Mouse (Mus musculus): ENCODE data around the gene Zfpm1. TPM values are rescaled to one million over a fixed set of nuclear protein-coding genes. Genes with fewer than 3 reads are reported as not detected.

Zfpm1 gene
- polyA plus RNA-seq, 1 experiment, result 32.0 TPM

DNA sequence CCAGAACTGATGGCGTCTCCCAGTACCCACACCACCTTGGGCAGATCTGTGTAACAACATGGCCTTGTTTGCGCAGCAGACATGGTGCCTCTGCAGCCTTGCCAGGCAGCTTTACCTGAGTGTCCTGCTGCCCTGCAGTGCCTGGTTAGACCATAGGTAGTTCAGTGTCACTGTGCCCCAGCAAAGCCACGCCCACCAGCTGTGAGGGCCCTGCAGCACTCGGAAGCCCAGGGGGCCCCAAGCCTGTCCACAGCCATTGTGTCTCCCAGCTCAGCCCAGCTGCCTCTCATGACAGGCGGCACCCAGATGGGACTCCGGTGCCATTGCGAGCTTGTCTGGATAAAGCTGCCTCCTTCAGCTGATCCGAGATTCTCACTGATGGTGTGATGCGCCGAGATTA, 9.6 kb downstream of the Zfpm1 start:
- TF ChIP-seq POLR2A (IDR thresholded peaks at IDR 0.05; ENCODE audit: borderline replicate concordance, extremely low read depth, low read depth, low read length), result no peak
- TF ChIP-seq CTCF (IDR thresholded peaks at IDR 0.05; ENCODE audit: insufficient read depth, low read length), result no peak
- Histone ChIP-seq H3K4me1 (ENCODE audit: control insufficient read depth, insufficient read depth, low read length) (peaks cover 5% of the 10 kb centered on the region; the same call in 1 of the 2 replicates), H3K4me3 (replicated peaks; ENCODE audit: extremely low read depth, low read depth, low read length) (no peak overlapping the region)
- 83% methylated on average over 10 of the region's 10 CpGs for WGBS
- DNase-seq, result no peak

DNA sequence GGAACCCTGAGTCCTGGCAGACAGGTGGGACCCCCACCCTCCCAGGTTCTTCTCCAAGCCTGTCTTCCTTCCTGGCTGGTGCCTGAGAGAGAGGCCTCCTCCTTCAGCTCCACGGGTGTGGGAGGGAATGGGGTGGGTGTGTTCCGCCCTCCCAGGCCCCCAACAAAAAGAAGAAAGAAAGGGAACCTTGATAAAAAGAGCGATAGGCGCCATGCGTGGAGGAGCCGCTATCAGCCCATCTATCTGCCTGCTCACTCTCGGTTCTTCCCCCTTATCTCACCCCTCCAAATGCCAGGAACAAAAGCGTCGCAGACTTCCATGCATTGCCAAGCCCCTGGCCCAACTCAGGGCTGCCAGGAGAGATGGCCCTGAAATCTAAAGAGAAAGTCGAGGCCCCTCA, 11.5 kb downstream of the Zfpm1 start:
- WGBS, result 62% methylated on average over 10 of the region's 10 CpGs
- H3K4me3 ChIP-seq (replicated peaks; ENCODE audit: extremely low read depth, low read depth, low read length), result no peak overlapping the region
- TF ChIP-seq CTCF (IDR thresholded peaks at IDR 0.05; ENCODE audit: insufficient read depth, low read length) (no peak), POLR2A (IDR thresholded peaks at IDR 0.05; ENCODE audit: borderline replicate concordance, extremely low read depth, low read depth, low read length) (no peak)
- DNase-seq, result no peak
- peaks cover 9% of the 10 kb centered on the region for H3K4me1 ChIP-seq (ENCODE audit: control insufficient read depth, insufficient read depth, low read length)

DNA sequence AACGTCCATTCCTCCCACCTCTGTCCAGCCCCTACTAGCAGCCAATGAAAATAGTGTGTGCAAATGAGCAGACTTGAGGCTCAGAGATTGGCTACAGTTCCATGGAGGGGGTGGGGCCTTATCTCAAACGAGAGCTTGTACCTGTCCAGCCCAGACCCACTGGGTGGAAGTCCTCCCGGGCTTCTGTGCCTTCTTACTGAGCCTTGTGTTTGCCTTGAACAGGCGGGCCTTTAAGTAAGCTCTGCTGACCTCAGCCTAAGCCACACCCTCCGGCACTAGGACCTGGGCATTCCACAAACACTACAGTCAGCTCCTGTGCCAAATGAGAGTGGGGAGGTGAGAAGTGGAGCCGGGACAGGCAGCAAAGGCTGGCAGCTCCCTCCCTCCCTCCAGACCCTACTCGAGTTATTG, 12.3 kb downstream of the Zfpm1 start:
- Histone ChIP-seq H3K4me1 (ENCODE audit: control insufficient read depth, insufficient read depth, low read length) (peaks cover 9% of the 10 kb centered on the region), H3K4me3 (replicated peaks; ENCODE audit: extremely low read depth, low read depth, low read length) (no peak overlapping the region)
- peak; percentile 77 for DNase-seq
- WGBS, result 12% methylated on average over 7 of the region's 7 CpGs
- TF ChIP-seq POLR2A (IDR thresholded peaks at IDR 0.05; ENCODE audit: borderline replicate concordance, extremely low read depth, low read depth, low read length), result peak; percentile 34; the same call in 1 of the 2 replicates
- no peak for TF ChIP-seq CTCF (IDR thresholded peaks at IDR 0.05; ENCODE audit: insufficient read depth, low read length)

DNA sequence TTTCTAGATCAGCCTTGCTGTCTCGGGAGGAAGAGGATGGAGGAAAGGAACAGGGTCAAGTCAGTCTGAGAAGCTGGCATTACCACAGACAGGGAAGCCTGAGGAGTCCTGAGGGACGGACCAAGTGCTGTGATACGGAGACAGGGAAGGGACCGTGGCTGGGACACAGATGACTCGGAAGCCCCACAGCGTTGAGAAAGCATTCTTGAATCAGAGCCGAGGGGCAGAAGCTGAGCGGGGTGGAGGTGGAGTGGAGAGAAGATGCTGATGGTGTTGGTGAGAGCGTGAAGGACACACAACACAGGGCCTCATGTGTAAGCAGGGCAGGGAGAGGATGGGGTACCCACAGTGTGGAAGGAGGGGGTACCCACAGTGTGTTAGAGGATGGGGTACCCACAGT, 13.4 kb downstream of the Zfpm1 start:
- Histone ChIP-seq H3K4me1 (ENCODE audit: control insufficient read depth, insufficient read depth, low read length) (peaks cover 9% of the 10 kb centered on the region), H3K4me3 (replicated peaks; ENCODE audit: extremely low read depth, low read depth, low read length) (no peak overlapping the region)
- no peak for DNase-seq
- 68% methylated on average over 9 of the region's 9 CpGs for WGBS
- TF ChIP-seq CTCF (IDR thresholded peaks at IDR 0.05; ENCODE audit: insufficient read depth, low read length), result no peak
- no peak for TF ChIP-seq POLR2A (IDR thresholded peaks at IDR 0.05; ENCODE audit: borderline replicate concordance, extremely low read depth, low read depth, low read length)

DNA sequence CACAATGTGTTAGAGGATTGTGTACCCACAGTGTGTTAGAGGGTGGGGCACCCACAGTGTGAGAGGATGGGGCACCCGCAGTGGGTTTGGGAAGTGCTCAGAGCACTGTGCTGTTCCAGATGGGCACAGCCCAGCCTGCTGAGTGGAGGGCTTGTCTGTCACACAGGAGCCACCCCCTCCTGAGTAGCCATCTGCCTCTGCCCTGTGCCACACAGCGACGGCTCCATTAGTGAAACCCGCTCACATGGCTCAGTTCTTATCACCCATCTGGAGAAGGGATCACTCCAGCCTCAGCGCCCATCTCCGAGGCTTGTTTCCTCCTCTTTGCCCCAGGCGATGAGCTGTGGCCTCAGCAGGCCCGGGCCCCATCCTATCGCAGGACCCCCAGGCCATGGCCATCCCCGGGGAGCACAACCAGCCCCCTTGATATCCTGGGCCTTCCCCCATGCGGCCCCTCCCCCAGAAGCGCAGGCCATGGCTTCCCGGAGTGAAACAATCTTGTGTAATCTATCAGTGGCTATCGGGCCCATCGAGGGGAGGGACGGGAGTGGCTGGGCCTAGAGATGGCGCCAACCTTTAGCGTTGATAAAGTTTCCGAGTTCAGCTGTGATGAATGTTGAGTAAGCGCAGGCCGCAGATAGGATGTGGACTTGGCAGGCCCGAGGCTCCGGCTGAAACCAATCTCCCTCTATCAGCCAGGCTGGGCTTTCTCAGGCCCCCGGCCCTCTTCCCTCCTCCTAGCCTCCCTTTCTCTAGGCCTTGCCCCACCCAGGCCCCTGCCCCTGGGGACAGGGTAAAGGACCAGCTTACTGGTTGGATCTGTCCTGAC, 14.4 kb downstream of the Zfpm1 start:
- DNase-seq, result no peak
- no peak overlapping the region for H3K4me3 ChIP-seq (replicated peaks; ENCODE audit: extremely low read depth, low read depth, low read length)
- 34% methylated on average over 24 of the region's 24 CpGs for whole genome bisulfite sequencing
- peaks cover 9% of the 10 kb centered on the region for H3K4me1 ChIP-seq (ENCODE audit: control insufficient read depth, insufficient read depth, low read length)
- TF ChIP-seq POLR2A (IDR thresholded peaks at IDR 0.05; ENCODE audit: borderline replicate concordance, extremely low read depth, low read depth, low read length), result no peak
- no peak for TF ChIP-seq CTCF (IDR thresholded peaks at IDR 0.05; ENCODE audit: insufficient read depth, low read length)

DNA sequence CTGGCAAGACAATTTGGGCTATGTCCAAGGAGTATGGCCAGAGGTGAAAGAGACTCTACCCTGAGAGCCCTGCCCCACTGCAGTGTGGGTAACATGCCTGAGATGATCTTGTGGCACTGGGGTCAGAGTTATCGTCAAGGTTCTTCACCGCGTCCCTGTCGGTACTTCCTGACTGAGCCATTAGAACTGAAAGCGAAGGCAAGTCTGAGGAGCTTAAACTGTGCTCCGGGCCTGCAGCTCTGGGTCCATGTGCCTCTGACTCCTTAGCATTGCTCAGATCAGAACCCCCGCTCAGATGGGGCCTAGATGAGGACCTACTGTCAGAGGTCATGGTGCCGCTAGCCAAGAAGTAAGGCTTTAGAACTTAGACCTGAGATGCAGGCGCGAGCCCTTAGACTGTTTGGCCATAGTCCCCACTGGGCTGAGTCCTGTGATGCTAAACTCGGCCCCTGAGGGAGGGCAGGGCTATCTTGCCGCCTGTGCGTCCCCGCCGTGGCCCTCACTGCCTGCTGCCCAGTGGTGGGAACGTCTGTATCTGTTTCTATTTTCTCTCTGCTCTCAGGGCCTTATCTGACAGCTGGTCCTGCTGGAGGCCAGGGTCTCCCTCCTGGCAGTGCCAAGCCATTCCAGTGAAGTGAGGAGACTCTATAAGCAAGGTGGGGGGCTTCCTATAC, 17.8 kb downstream of the Zfpm1 start:
- H3K4me1 ChIP-seq (ENCODE audit: control insufficient read depth, insufficient read depth, low read length), result peaks cover 16% of the 10 kb centered on the region
- TF ChIP-seq POLR2A (IDR thresholded peaks at IDR 0.05; ENCODE audit: borderline replicate concordance, extremely low read depth, low read depth, low read length), result no peak
- WGBS, result 73% methylated on average over 16 of the region's 16 CpGs
- H3K4me3 ChIP-seq (replicated peaks; ENCODE audit: extremely low read depth, low read depth, low read length), result no peak overlapping the region
- no peak for DNase-seq

DNA sequence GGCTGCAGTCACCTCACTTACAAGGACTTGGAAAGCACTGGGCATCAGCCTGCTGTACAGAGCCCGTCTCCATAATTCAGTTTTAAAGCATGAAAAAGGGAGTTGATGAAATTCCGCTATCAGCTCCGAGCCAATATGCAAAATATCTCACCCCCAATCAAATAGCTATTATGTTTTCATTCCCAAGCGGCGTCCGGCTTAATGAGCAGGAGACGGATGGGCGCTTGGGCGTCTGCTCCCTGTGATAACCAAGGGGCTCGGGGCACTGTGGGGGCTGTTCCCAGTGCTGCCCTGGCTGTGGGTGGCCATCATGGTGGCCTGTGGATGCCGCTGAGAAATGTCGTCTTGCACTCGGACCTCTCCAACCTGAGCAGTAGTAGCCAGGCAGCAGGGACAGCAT, 19.1 kb downstream of the Zfpm1 start:
- H3K4me3 ChIP-seq (replicated peaks; ENCODE audit: extremely low read depth, low read depth, low read length), result no peak overlapping the region
- TF ChIP-seq CTCF (IDR thresholded peaks at IDR 0.05; ENCODE audit: insufficient read depth, low read length), result no peak
- no peak for TF ChIP-seq POLR2A (IDR thresholded peaks at IDR 0.05; ENCODE audit: borderline replicate concordance, extremely low read depth, low read depth, low read length)
- WGBS, result 83% methylated on average over 13 of the region's 13 CpGs
- peaks cover 16% of the 10 kb centered on the region for H3K4me1 ChIP-seq (ENCODE audit: control insufficient read depth, insufficient read depth, low read length)
- no peak for DNase-seq

DNA sequence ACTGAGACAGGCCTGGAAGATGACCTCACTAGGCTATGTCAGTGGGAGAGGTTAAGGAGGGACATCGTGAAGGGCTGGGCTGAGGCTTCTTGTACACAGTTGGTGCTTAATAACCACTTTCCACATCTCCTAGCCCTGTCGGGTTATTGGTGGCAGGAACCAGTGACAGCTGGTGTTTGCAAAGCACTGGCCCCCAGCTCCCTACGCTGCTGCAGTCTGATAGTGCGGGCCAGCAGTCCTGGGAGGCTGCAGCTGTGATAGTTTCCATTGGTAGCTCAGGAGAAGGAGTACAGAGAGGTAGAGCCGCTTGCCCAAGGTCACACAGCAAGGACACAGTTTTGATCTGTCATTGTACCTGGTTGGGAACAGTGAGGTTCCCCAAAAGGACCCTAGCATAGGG, 19.9 kb downstream of the Zfpm1 start:
- WGBS, result 82% methylated on average over 5 of the region's 5 CpGs
- DNase-seq, result no peak
- Histone ChIP-seq H3K4me3 (replicated peaks; ENCODE audit: extremely low read depth, low read depth, low read length) (no peak overlapping the region), H3K4me1 (ENCODE audit: control insufficient read depth, insufficient read depth, low read length) (peaks cover 9% of the 10 kb centered on the region; the same call in 1 of the 2 replicates)
- no peak for TF ChIP-seq POLR2A (IDR thresholded peaks at IDR 0.05; ENCODE audit: borderline replicate concordance, extremely low read depth, low read depth, low read length)
- no peak for TF ChIP-seq CTCF (IDR thresholded peaks at IDR 0.05; ENCODE audit: insufficient read depth, low read length)

DNA sequence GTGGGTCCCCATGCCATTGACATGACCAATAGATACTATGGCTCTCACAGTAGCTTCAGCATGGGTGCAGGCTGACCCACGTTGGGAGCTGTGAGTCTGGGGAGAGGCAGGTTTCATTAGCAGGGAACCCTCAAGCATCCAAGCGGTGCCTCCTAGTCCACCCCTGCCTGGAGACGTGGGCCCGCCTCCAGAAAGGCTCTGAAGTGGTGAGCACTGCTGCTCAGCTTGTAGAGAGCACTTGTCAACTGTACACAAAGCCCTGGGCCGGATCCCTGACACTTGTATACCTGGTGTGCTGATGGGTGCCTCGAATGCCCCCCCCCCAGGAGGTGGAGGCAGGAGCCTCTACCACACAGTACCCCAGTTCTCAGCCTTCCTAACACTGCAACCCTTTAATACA, 21.5 kb downstream of the Zfpm1 start:
- TF ChIP-seq POLR2A (IDR thresholded peaks at IDR 0.05; ENCODE audit: borderline replicate concordance, extremely low read depth, low read depth, low read length) (no peak), CTCF (IDR thresholded peaks at IDR 0.05; ENCODE audit: insufficient read depth, low read length) (no peak)
- Histone ChIP-seq H3K4me1 (ENCODE audit: control insufficient read depth, insufficient read depth, low read length) (peaks cover 7% of the 10 kb centered on the region; the same call in 1 of the 2 replicates), H3K4me3 (replicated peaks; ENCODE audit: extremely low read depth, low read depth, low read length) (no peak overlapping the region)
- no peak for DNase-seq
- 64% methylated on average over 6 of the region's 6 CpGs for WGBS

DNA sequence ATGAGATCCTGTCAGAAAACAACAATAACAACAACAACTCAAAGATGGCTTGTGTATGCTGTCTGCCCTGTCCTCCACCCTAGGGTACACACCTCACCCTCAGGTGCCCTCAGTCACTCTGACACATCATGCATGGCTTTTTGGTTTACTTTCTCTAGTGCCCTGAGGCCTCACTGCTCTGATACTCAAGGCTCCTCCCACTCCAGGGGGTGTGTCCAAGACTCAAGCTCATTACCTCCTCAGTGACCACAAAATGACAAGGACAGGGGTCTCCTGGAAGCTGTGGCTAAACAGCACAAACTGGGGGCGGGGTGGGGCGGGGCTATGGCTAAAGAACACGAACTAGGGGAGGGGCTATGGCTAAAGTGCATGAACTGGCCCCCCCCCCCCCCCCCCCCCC, 22.1 kb downstream of the Zfpm1 start:
- TF ChIP-seq CTCF (IDR thresholded peaks at IDR 0.05; ENCODE audit: insufficient read depth, low read length), result no peak
- TF ChIP-seq POLR2A (IDR thresholded peaks at IDR 0.05; ENCODE audit: borderline replicate concordance, extremely low read depth, low read depth, low read length), result no peak
- DNase-seq, result no peak
- Histone ChIP-seq H3K4me3 (replicated peaks; ENCODE audit: extremely low read depth, low read depth, low read length) (no peak overlapping the region), H3K4me1 (ENCODE audit: control insufficient read depth, insufficient read depth, low read length) (peaks cover 7% of the 10 kb centered on the region; the same call in 1 of the 2 replicates)
- WGBS, result 38% methylated on average over 3 of the region's 3 CpGs

Data from lung, adult 2 months (tissue).